Mouse (Mus musculus): Measurements from ENCODE around the gene Arpp19.

Gene Arpp19

DNA sequence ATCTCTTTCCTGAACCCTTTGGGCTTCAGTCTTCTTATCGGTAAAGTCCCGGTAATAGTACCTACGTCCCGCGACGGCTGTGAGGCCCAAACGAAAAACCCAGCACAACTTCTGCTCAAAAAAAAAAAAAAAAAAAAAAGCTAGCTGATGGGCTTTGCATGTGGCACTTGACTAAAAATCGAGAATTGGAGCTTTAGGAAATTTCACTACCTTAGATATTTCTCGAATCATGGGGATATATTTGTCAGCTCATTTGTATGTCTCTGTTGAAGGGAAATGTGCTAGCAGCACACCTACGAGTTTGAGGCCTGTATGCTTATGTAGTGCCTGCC lies 909 bp downstream of the Arpp19 start:
- DNase-seq (ENCODE audit: low read depth), result no peak

DNA sequence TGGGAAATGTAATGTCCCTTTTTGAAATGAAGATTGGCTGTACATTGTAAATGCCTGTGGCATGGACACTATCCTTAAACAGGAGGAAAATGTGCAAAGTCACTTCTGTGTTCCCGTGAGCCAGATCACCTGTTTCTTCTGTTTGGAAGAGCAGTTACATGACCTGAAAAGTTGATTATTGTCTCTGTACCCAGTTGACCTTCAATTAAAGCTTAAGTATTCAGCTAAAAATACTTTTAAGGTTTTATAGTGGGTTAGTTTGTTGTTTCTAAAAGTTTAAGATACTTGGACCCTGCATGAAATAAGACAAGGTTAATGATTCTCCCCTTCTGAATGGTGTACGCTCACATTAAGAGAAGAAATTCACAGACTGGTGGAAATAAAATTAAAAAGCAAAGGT lies 3.2 kb downstream of the Arpp19 start:
- DNase-seq (ENCODE audit: low read depth), result no peak

DNA sequence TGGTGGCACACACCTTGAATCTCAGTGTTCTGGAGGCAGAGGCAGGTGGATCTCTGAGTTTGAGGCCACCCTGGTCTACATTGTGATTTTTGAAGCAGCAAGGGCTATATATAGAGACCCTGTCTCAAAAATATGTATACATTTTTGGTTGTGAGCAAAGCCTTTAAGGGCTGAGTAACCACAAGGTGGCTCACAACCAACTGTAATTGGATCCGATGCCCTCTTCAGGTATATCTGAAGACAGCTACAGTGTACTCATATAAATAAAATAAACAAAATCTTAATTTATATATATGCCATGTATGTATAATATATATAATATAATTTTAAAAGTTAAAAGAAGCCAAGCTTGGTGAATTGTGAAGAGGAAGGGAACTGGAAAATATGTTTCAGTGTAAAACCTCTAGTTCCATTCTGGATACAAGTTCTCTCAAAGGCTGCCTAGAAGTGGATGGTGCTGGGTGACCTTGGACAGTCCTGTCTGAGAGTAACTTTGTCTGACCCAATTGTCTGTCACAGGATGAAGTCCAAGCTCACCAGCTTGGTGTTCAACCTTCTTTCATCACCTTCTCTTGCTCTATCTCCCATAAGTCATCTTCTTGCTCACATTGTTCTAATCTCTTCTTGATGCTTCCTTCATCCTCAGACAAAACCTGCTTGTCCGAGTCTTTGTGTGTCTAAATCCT lies 4.6 kb downstream of the Arpp19 start:
- no peak for DNase-seq (ENCODE audit: low read depth)

DNA sequence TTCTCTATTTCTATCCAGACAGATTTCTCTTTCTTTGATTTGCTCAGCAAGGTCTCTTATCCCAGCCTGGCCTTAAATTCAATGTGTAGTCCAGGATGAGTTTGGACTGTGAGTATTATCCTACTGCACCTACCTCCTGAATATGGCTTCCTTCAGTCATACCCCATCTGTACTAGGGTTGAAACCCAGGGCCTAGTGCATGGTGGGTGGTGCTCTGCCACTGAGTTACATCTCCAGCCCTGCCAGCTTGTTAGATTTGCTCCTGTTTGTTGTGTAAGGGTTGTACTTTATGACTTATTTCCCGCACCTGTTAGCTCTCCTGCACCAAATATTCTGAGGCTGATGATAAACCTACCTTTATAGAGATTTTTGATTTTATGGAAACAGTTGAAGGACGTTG lies 5.8 kb downstream of the Arpp19 start:
- no peak for DNase-seq (ENCODE audit: low read depth)

DNA sequence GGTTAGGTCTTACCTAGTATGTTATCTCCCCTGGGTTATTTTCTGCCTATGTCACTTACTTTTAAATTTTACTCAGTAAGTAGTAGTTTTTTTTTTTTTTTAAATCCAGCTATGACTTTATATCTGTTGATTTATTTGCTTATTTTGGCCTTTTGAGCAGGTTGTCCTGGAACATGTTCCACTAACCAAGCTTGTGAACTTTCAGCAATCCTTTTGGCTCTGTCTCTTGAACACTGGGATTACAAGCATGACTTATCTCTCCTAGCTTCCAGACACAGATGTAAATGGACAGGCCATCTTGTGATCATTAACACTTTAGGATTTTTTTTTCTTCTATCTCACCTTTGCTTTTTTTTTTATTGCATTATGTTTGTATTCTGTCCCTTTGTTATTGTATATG lies 9.7 kb downstream of the Arpp19 start:
- DNase-seq (ENCODE audit: low read depth), result no peak

DNA sequence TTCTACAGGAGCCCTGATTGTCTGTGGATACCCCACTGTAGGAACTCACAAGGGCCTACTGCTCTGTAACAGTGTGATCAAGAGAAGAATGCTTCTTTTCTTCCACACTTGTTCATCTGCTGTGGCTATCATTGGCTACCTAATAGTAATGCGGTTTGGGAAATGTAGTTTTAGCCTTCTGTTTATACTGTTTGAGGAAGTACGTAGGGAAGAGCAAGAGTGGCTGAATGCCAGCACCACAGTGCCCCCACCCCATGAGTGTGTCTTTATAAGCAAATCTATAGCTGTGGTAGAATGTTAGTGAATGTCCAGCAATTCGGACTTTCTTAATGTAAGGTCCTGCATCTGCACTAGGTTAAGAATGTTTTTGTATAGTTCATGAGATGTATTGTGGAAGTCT lies 11.7 kb downstream of the Arpp19 start:
- DNase-seq (ENCODE audit: low read depth), result no peak

DNA sequence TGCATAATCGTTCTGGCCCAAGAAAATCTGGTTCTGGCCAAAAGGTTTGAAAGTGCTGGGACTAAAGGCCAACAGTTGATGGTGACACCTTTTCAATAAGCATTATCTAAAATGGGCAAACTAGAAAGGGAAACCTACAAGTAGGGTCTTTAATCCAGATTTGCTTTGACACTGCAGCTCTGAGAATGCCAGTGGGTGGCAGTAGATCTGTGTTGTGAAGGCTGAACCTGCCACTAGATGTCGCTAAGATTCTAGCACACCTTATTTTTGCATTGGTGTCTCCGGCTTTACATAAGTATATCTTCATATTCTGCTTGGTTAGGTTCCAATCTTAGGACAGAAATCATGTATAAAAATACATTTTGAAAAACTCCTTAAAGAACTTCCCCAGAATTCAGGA lies 12.6 kb downstream of the Arpp19 start:
- peak; percentile 52 for DNase-seq (ENCODE audit: low read depth)

DNA sequence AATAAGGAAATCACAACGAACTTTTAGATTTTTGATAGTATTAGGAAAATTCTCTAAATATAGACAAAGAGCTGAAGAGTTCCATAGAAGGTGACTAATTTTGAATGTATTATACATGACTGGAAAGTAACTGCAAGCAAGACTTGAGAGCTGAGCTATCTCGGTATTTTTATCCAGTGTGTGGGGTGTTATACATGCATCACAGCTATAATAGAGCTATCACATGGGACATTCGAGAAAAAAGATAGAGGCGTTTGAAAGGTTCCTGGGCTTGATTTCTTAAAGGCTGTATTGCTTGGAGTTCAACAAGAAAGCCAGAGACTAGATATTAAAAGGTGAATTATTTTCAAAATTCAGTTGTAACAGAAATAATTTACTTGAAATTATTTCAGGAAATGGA lies 14.4 kb downstream of the Arpp19 start:
- no peak for DNase-seq (ENCODE audit: low read depth)

DNA sequence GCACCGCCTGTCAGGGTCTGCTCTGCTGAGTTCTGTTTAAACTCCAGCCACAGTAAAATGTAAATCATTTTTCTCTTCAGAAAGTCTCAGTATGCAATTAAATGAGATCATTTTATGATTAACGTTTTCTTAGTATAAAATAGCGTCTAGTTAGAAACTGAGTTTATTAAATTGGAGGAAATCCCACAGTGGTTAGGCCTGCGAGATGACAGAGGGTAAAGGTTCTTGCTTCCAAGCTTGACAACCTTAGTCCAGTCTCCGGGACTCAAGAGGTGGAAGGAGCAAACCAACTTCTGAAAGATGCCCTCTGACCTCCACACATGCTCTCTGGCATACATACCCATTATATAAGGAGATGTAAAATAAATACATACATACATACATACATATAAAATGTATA lies 17.6 kb downstream of the Arpp19 start:
- DNase-seq (ENCODE audit: low read depth), result no peak

DNA sequence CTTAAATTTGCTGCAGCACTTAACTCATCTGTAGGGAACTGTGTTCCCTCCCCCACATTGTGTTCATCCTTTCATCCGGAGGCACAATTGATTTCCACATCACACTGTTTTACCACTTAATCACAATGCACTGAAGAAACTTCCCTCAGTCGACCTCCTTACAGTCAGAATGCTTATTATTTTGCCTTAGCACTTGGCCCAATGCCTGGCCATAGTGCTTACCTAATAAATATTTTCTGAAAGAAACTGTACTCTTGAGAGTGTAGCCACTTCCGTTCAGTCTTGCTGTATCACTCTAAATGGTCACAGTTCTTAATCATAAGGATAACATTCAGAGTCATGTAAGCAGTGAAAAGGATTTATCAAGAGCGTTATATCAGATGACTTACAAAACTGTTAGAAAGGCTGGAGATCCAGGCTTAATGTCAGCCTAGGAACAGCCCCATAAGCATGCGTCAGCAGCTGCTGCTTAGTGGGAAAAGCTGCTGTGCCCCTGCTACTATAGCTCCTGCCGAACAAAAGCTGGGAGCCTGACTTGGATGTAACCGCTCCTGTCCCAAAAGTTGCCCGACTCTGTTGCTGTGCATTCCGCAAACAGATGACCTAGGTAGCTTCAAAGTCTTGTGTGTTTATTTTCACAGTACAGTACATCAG lies 27.4 kb downstream of the Arpp19 start:
- no peak for DNase-seq (ENCODE audit: low read depth)

DNA sequence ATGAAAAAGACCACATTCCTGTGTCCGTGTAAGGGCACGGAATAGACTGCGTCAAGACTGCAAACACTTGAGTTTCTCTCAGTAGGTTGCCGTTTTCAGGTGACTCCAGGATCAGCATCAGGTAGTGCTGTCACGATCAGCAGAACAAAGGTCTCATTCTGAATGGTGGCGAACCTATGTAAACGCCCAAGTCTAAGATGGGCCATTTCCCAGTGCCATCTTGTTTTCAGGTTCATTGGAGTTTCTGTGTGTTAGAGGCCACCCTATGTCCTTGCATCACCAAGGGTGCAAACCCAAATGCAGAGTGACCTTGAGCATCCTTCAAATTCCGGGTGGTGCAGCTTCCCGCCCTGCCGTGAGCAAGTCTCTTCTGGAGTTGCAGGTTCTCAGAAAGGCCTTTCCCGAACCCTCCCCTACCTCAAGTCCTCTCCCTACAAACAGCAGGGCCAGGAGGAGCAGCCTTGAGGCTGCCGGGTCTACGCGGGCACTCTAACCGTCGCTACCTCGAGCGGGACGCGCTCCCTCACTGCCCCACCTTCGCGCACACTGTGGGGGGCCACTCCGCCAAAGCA lies 33.1 kb downstream of the Arpp19 start, which contains the start of gene Myo5a:
Myo5a (plus strand) TSS at position 559 of the 572 bp plus-strand sequence.
- DNase-seq (ENCODE audit: low read depth), result no peak

DNA sequence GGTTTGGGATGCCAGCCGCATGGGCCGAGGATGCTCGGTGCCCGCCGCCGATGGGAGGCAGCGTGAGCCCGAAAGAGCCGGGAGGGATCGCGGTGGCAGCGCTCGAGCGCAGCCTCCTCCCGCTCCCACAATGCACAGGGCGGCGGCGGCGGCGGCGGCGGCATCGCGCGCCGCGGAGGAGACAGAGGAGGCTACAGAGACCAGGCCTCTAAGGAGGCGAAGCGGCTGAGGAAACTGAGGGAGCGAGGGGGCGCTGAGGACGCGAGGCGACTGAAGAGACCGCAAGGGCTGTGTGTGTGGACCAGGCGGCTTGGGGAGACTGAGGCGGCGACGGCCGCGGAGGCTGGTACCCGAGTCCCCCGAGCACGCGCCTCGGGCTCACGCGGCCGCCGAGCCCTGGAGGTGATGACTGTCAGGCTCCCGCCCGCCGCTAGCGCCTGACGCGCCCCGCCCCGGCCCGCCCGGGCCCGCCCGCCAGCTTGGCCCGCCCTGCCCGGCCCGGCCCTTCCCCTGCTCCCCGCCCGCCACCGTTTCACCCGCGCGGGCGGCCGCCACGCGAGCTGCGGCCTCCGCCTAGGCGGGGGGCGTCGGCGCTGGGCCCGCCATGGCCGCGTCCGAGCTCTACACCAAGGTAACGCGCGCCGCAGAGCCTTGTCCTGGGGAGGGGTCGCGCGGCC lies 33.8 kb downstream of the Arpp19 start:
- DNase-seq (ENCODE audit: low read depth), result peak; percentile 54

DNA sequence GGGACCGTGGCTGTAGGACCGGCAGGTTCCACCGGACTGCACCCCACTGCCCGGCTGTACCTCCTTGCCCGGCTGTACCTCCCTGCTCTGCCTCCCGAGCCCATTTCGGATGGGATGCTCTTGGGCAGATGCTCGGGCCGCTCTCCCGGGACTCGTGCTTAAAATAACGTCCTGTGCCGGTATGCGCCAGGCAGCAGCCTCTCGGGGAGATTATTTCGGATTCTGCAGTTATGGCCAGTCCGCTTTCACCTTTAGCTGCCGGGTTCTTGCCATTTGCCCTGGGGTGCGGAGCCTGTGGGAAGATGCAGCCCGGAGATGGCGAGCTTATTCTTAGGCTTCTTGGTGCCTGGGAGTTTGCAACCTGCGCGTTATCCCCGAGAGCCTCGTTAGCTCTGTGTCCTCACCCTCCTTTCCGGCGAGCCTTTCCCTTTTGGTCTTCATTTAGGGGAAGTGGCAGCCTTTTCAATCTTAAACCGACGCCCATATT lies 34.3 kb downstream of the Arpp19 start:
- DNase-seq (ENCODE audit: low read depth), result no peak

DNA sequence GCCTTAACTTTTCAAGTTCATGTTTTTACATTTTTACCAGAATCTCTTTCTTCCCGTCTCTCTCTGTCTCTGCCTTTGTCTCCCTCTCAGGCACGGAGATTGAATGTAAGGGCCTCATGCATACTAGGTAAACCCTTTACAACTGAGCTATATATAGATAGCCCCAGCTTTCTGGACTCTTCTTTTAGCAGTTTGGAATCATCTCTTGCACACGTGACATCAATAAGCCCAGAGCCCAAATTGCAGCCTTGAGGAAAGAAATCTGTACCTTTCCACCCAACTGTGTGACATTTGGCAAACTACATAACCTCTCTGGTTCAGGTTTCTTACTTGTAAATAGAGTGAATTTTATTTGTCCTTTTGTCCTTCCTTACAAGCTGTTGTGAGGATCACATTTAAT lies 34.9 kb downstream of the Arpp19 start:
- no peak for DNase-seq (ENCODE audit: low read depth)

DNA sequence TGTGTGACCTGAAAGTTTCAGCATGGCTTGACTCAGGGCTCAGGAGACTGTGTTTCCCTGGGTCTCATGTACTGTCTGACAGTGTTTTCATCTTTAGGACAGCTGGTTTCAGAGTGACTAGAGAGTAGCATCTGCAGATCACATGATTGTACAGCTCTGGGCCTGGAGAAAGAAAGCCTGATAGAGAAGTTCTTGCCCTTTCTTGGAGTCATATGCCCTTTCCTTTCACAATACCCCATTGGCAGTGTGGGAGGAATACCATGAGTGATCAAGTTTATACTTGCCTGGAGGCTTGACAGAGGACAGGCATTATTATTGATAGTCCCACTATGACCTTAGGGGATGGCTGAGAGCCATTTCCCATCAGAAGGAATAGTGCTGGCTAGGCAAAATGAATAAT lies 39.8 kb downstream of the Arpp19 start:
- no peak for DNase-seq (ENCODE audit: low read depth)

DNA sequence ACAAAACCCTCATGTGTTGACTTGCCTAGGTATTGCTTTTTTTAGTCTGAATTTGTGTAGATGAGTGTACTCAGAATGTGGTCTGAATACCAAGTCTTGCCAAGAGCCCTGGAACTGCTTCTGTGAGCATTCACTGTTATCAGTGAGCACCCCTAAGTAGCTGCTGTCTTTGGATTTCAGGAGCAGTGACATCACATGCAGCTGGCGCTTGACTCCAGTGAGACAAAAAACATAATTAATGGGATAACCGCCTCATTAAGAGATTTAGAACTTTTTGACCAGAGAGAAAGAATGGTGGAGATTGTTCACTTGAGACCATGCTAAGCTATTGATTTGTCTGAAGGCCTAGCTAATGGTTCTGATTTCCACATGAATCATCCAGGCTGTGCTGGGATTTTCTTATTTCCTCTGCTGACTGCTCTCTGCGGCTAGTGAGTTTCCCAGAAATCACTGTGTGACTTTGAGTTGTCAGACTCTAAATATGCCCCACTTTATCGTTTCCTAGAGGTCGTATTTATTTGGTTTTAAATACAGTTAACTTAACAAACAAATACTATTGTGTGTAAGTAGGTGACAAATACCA lies 47.9 kb downstream of the Arpp19 start:
- no peak for DNase-seq (ENCODE audit: low read depth)

DNA sequence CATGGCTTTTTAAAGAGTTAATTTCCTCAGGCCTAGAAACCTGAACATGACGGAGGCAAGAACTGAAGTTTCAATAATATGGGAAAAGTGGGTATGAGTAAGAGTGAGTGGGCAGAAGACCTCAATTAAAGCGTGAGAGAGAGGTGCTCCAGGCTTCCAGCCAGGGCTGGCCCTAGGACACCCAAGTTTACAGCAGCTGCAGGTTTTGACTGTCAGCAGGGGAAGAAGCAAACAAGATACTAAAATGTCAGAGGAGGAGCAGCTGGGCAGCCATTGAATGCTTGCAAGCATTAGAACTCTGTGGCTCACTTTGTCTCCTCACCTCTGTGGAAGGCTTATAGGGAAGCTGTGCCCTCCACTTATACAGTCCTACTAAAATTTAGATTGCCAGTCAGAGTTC lies 50.4 kb downstream of the Arpp19 start:
- no peak for DNase-seq (ENCODE audit: low read depth)

DNA sequence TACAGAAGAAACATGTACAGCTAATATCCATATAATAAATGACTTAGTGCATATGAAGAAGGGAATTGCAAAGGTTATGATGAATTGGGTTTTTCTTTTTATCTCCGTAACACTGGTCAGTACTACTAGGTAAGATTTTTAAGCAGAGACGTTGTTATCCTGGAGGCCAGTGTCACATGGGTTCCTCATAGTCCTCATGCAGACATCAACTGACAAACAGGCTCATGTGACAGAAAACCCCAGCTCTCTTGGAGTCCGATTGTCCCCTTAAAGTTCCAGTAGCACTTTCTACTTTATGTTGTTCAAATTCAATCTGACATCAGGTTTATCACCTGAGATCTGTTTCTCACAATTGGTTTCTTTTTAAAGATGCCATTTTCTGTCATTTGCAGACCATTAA lies 51.9 kb downstream of the Arpp19 start:
- DNase-seq (ENCODE audit: low read depth), result no peak

DNA sequence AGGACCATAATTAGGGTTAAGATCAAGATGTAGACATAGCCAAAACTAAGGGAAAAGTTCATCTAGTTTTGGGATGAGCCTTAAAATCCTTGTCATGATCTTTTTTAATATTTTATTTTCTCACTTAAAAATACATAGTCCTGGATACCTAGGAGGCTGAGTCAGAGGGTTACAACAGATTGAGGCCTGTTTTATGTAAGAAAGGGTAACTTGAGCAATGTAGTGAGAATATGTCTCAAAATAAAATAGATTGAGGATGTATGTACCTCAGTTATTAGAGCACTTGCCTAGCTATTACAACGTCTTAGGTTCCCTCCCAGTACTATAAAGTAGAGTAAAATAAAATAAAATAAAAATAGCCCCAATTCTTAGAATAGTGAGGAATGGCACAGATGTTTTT lies 54.7 kb downstream of the Arpp19 start:
- DNase-seq (ENCODE audit: low read depth), result no peak

DNA sequence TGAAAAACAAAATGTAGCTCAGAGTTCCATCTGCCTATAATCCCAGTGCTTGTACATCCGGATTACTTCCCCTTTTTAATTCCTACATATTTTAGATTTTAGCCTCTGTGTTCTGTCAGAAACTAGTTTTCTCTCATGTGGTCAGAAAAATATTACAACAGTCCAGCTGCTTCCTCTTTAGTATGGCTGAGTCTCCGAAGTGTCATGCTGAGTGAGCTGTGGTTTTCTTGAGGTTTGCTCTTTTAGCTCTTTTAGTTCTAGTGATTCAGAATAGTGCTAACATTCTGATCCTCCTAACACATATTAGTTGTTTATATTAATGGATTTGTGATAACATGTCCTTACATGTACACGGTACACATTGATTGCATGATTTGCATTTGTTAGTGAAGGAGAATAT lies 57.3 kb downstream of the Arpp19 start:
- DNase-seq (ENCODE audit: low read depth), result no peak

DNA sequence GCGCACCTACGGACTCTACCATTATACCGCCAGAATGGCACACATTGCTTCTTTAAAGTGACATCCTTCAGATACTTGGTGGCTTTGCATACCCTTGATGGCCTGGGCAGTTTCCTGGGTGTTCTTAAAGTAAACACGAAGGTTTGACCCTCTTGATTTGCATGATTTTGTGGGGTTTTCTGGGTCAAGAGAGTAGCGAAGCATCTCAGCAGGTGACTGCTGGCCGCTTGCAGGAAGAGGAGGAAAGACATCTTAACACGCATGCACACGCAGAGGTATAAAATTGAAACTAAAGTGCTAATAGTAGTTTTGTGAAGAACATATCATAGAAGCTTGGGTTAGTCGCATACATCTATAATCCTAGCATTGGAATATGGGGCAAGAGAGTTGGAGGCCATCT lies 61.5 kb downstream of the Arpp19 start:
- no peak for DNase-seq (ENCODE audit: low read depth)

DNA sequence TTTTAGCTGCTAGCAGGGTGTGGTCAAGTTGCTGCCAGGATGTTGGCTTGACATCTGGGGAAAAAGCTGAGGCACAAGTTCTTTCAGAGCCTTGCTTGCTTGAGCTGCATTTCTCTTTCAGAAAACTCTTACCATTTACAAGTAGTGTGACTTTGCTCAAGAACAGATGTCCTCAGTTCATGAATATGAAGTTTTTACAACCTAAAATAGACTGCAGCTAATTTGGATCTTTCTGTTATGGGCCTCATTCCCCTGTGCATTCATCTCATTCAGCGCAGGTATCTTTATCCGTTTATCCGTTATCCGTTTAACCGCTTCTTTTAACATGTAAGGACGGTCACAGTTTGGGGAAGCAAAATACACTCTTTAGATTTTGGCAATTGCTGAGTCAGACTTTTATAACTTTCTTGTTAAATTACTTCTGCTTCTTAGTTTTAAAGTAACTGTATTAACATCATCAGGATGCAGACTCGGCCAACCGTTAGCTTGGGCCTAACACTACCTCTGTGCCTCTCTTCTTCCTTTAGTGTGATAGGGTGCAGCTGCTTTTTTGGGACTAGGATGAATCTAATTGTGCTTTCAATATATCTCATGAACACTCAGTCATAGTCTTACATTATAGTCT lies 62.9 kb downstream of the Arpp19 start:
- DNase-seq (ENCODE audit: low read depth), result no peak

Measured in c-Kit-positive CD71-positive TER-119-negative erythroid progenitor cells, embryonic 14.5 days (primary cell).